Mouse (Mus musculus) kidney, postnatal 0 days (tissue): ENCODE data around the gene Olfr92. TPM values are rescaled to one million over a fixed set of nuclear protein-coding genes. Genes with fewer than 3 reads are reported as not detected.

Source experiments
- ATAC-seq: fragments of 200-750 bp; cut with Nextera tagmentation; replicated peaks from 2 replicates; pipeline ENCODE4 v1.8.0; 2017; ENCODE audit warnings: low read depth, moderate number of reproducible peaks, moderate TSS enrichment, moderate library complexity; ENCODE audit not compliant: low FRiP score
- DNase-seq: peaks from one replicate; pipeline ENCODE4 v3.0.0-alpha.2; 2016; ENCODE audit warnings: low spot score
- H3K27ac ChIP-seq: fragments of 300-500 bp; sonication (generic); 2 replicates; pipeline ENCODE4 v1.5.1; 2014; ENCODE audit warnings: mild to moderate bottlenecking
- H3K27me3 ChIP-seq: fragments of 300-500 bp; sonication (generic); 2 replicates; pipeline ENCODE4 v1.6.1; 2014; ENCODE audit warnings: low read length, mixed read lengths; ENCODE audit not compliant: insufficient read depth
- H3K36me3 ChIP-seq: fragments of 300-500 bp; sonication (generic); 2 replicates; pipeline ENCODE4 v1.6.1; 2014; ENCODE audit warnings: low read length, mixed read lengths; ENCODE audit not compliant: insufficient read depth
- H3K4me1 ChIP-seq: fragments of 300-500 bp; sonication (generic); replicated peaks from 2 replicates; pipeline ENCODE4 v1.6.1; 2014; ENCODE audit warnings: antibody characterized with exemption, low read length, mixed read lengths; ENCODE audit not compliant: insufficient read depth
- H3K4me2 ChIP-seq: fragments of 300-500 bp; sonication (generic); 2 replicates; pipeline ENCODE4 v1.6.1; 2014; ENCODE audit warnings: mild to moderate bottlenecking, low read length, moderate library complexity, mixed read lengths
- H3K4me3 ChIP-seq: fragments of 300-500 bp; sonication (generic); replicated peaks from 2 replicates; pipeline ENCODE4 v1.5.1; 2014; ENCODE audit warnings: low read depth, low read length
- H3K9ac ChIP-seq: fragments of 300-500 bp; sonication (generic); 2 replicates; pipeline ENCODE4 v1.6.1; 2014; ENCODE audit warnings: low read depth, low read length
- H3K9me3 ChIP-seq: fragments of 300-500 bp; sonication (generic); replicated peaks from 2 replicates; pipeline ENCODE4 v1.6.1; 2016; ENCODE audit warnings: low read length, inconsistent platforms, mixed read lengths
- CTCF ChIP-seq: IDR thresholded peaks from 2 replicates; pipeline ENCODE4 v1.5.1; 2016; ENCODE audit warnings: antibody characterized with exemption, low read depth, mild to moderate bottlenecking, moderate library complexity
- WGBS: fragments of 180-500 bp; shearing (Covaris S2); extraction: QIAGEN DNeasy Blood & Tissue Kit; methylation state at CpG from one replicate; pipeline ENCODE4 v1.1.7; 2014; 5-methylcytosine and 5-hydroxymethylcytosine counted together
- polyA plus RNA-seq: library from polyadenylated mRNA; unstranded; fragments of >200 nt; fragmentation: Nextera tagmentation; extraction: Ambion mirVana; gene quantifications from 2 replicates; pipeline ENCODE4 v1.2.1, GENCODE M21; 2015

Olfr92 gene
- polyA plus RNA-seq, 1 experiment from 2014 or later, result not detected

- 99% methylated on average over 2 of the region's 2 CpGs for WGBS
- Histone ChIP-seq H3K9ac (no peak overlapping the region), H3K36me3 (peaks cover 61% of the 10 kb centered on the region), H3K27me3 (no peaks in the 10 kb centered on the region), H3K9me3 (no peaks in the 10 kb centered on the region), H3K4me3 (no peak overlapping the region), H3K27ac (no peak overlapping the region), H3K4me2 (no peak overlapping the region), H3K4me1 (no peaks in the 10 kb centered on the region)
- no peak for TF ChIP-seq CTCF
- DNase-seq (no peak), ATAC-seq (no peak)
Observed at GRCm38 (mm10) chr17:37065993-37066392, 53.9 kb downstream of the Olfr92 start.

DNA sequence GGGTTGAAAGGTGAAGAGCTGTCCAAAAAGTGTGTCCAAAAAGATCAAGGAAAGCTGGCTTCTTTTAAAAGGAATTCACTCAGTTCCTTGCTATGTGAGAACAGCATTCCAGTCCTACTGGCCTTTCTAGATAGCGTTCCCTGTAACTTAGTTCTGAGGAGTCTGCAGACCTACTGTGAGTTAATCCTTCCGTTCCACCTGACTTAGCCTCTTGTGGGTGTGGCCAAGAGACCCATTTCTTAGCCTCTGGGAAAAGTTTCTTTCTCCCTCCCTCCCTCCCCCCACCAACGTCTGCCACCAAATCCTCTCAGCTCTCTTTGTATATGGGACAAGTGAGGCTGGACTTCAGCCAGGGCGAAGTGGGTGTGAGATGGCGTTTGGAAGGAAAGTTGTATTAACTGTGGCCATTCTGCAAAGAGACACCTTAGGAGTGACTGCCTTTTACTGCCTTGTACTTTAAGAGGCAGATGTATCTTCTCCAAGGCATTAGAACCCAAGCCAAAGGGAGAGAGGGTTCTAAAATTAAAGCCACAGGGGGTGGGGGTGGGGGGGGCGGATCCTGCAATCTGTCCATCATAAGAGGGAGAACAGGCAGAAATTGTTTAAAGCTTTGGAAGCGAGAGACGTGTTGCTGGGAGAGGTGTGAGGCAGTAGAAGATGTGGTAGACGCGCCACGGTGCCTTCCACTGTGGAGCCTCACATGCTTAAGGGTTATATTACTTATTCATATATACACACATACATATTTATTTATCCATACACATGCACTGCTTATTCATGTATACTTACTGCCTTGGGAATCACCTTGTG is 56.0 kb downstream of the Olfr92 start:
- H3K4me1 ChIP-seq, result no peaks in the 10 kb centered on the region
- DNase-seq (no peak), ATAC-seq (no peak)
- WGBS, result 87% methylated on average over 11 of the region's 11 CpGs
- H3K4me3 ChIP-seq, result no peak overlapping the region
- no peaks in the 10 kb centered on the region for H3K27me3 ChIP-seq
- H3K9ac ChIP-seq, result no peak overlapping the region
- TF ChIP-seq CTCF, result no peak
- H3K9me3 ChIP-seq, result no peaks in the 10 kb centered on the region
- H3K27ac ChIP-seq, result no peak overlapping the region
- no peak overlapping the region for H3K4me2 ChIP-seq
- H3K36me3 ChIP-seq, result peaks cover 59% of the 10 kb centered on the region

GRCm38 (mm10) chr17:37063063-37063462 is 56.8 kb downstream of the Olfr92 start:
- Histone ChIP-seq H3K36me3 (peaks cover 65% of the 10 kb centered on the region), H3K4me1 (no peaks in the 10 kb centered on the region), H3K27ac (no peak overlapping the region), H3K9me3 (no peaks in the 10 kb centered on the region), H3K4me2 (no peak overlapping the region), H3K9ac (no peak overlapping the region), H3K27me3 (no peaks in the 10 kb centered on the region), H3K4me3 (no peak overlapping the region)
- ATAC-seq (no peak), DNase-seq (no peak)
- 79% methylated on average over 10 of the region's 10 CpGs for WGBS
- no peak for TF ChIP-seq CTCF

DNA sequence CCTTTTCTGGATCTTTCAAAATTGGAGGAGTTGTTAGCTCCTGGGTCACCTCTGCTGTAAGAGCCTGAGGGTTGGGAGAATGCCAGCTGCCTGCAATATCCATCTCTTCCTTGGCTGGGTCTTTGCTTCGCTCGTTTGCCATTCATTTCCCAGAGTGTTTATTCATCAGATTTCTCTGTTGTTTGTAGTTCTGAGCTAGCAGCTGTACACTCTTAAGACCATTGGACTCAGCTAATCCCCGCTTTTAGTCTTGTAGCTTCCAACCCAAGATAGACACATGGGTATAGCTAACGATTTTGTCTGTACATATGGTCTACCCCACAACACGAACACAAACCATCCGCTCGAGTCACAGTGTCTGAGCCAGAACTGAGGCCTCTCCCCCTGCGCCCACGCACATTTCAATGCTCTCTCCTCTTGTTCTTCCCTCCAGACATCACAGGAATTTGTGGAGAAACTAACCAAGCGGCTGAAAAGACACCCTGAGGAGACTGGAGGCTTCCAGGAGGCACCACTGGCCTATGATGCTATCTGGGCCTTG is 57.7 kb downstream of the Olfr92 start:
- TF ChIP-seq CTCF, result no peak
- DNase-seq (no peak), ATAC-seq (no peak)
- Histone ChIP-seq H3K9me3 (no peaks in the 10 kb centered on the region), H3K4me3 (no peak overlapping the region), H3K27ac (no peak overlapping the region), H3K9ac (no peak overlapping the region), H3K27me3 (no peaks in the 10 kb centered on the region), H3K4me1 (no peaks in the 10 kb centered on the region), H3K4me2 (no peak overlapping the region), H3K36me3 (peaks cover 59% of the 10 kb centered on the region)
- WGBS, result 90% methylated on average over 10 of the region's 10 CpGs

DNA sequence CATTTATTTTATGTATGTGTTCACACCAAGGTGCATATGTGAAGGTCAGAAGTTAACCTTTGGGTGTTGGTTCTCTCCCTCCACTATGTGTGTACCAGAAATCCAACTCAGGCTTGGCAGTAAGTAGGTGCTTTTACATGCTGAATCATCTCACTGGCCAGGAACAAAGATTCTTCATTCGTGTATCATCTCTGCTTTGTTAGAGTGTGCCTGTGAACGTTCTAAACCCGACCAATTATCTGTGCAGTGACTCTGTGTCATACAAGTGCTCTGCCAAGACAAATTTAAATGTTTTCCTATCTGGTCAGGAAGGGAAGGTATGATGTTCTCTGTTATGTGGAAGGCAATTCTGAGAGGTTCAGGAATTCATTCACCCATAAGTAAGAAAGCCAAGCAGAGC is 58.5 kb downstream of the Olfr92 start:
- TF ChIP-seq CTCF, result no peak
- no peak overlapping the region for H3K9ac ChIP-seq
- no peak overlapping the region for H3K27ac ChIP-seq
- ATAC-seq, result no peak
- DNase-seq, result no peak
- H3K4me3 ChIP-seq, result no peak overlapping the region
- H3K4me2 ChIP-seq, result no peak overlapping the region
- WGBS, result 92% methylated on average over 3 of the region's 3 CpGs
- no peaks in the 10 kb centered on the region for H3K9me3 ChIP-seq
- no peaks in the 10 kb centered on the region for H3K27me3 ChIP-seq
- H3K4me1 ChIP-seq, result no peaks in the 10 kb centered on the region
- peaks cover 58% of the 10 kb centered on the region for H3K36me3 ChIP-seq

Other genes with a start within 250 kb of the Olfr92 start
- gene Trim40, start 230.0 kb downstream of the Olfr92 start, polyA plus RNA-seq, result not detected in 2 replicates
- not detected in 2 replicates for gene Trim31, start 222.0 kb downstream of the Olfr92 start, polyA plus RNA-seq
- gene Rnf39, start 177.2 kb downstream of the Olfr92 start, polyA plus RNA-seq, result 0.34 and 0.46 TPM in 2 replicates
- gene Ppp1r11, start 168.3 kb downstream of the Olfr92 start, polyA plus RNA-seq, result 105 and 110 TPM in 2 replicates
- 83.6 and 87.6 TPM in 2 replicates for gene Znrd1, start 161.5 kb downstream of the Olfr92 start, polyA plus RNA-seq
- gene Znrd1as, start 161.5 kb downstream of the Olfr92 start, polyA plus RNA-seq, result 6.0 and 7.2 TPM in 2 replicates
- gene 2410137M14Rik, start 138.9 kb downstream of the Olfr92 start, polyA plus RNA-seq, result not detected in 2 replicates
- gene H2-M5, start 130.6 kb downstream of the Olfr92 start, polyA plus RNA-seq, result 0.05 and 0.08 TPM in 2 replicates
- 28.2 and 32.6 TPM in 2 replicates for gene Zfp57, start 118.9 kb downstream of the Olfr92 start, polyA plus RNA-seq
- gene Mog, start 96.7 kb downstream of the Olfr92 start, polyA plus RNA-seq, result not detected in 2 replicates
- gene Gabbr1, start 74.1 kb downstream of the Olfr92 start, polyA plus RNA-seq, result 5.2 and 6.1 TPM in 2 replicates
- gene Olfr90, start 31.6 kb downstream of the Olfr92 start, polyA plus RNA-seq, result not detected in 2 replicates
- gene Olfr91, start 21.8 kb downstream of the Olfr92 start, polyA plus RNA-seq, result not detected in 2 replicates
- not detected in 2 replicates for gene Olfr93, start 41.4 kb upstream of the Olfr92 start, polyA plus RNA-seq
- not detected in 2 replicates for gene Ubd, start 73.8 kb upstream of the Olfr92 start, polyA plus RNA-seq
- gene Olfr94, start 80.9 kb upstream of the Olfr92 start, polyA plus RNA-seq, result not detected in 2 replicates
- not detected in 2 replicates for gene Olfr95, start 93.0 kb upstream of the Olfr92 start, polyA plus RNA-seq
- gene Olfr96, start 100.1 kb upstream of the Olfr92 start, polyA plus RNA-seq, result not detected in 2 replicates
- gene Olfr97, start 117.2 kb upstream of the Olfr92 start, polyA plus RNA-seq, result not detected in 2 replicates
- gene Olfr98, start 143.7 kb upstream of the Olfr92 start, polyA plus RNA-seq, result not detected in 2 replicates
- gene H2-M3, start 150.1 kb upstream of the Olfr92 start, polyA plus RNA-seq, result 2.3 and 2.8 TPM in 2 replicates
- not detected in 2 replicates for gene Olfr99, start 163.4 kb upstream of the Olfr92 start, polyA plus RNA-seq
- gene Olfr101, start 184.2 kb upstream of the Olfr92 start, polyA plus RNA-seq, result not detected in 2 replicates
- gene Olfr102, start 197.0 kb upstream of the Olfr92 start, polyA plus RNA-seq, result not detected in 2 replicates
- not detected in 2 replicates for gene Olfr103, start 219.6 kb upstream of the Olfr92 start, polyA plus RNA-seq
- gene Olfr104-ps, start 239.5 kb upstream of the Olfr92 start, polyA plus RNA-seq, result not detected in 2 replicates